Mouse (Mus musculus): ENCODE measurements around the gene Resp18. TPM values are rescaled to one million over a fixed set of nuclear protein-coding genes. Genes with fewer than 3 reads are reported as not detected.

Resp18 gene
- polyA plus RNA-seq, 1 experiment from 2014 or later, result 13.4 TPM

DNA sequence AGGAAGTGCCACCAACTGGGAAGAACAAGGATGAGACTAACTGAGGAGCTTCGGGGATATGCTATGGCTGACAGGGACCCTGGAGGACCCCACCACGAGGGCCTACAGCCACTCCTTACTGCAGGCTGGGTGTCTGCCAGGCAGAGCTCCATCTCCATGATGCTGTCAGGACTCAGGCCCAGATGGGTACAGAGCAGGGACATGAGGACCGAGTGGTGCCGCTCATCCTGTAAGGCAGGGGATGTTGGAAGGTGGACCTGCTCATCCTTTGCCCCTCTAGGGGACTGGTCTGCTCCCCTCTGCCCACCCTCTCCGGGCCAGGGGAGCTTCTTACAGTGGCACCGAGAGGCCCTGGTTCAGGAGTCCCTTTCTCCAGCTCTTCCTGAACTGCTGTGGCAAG lies 36.8 kb upstream of the Resp18 start:
- H3K9ac ChIP-seq (ENCODE audit: low read length), result no peak overlapping the region
- 95% methylated on average over 6 of the region's 6 CpGs for WGBS
- no peak overlapping the region for H3K4me2 ChIP-seq (ENCODE audit: low read length)
- H3K9me3 ChIP-seq (ENCODE audit: control insufficient read depth, low read length), result no peaks in the 10 kb centered on the region
- H3K4me3 ChIP-seq (ENCODE audit: low read depth, low read length), result no peak overlapping the region
- H3K4me1 ChIP-seq (replicated peaks; ENCODE audit: control insufficient read depth, insufficient read depth, low read length), result no peaks in the 10 kb centered on the region; the same call in 1 of the 2 replicates
- H3K27ac ChIP-seq (ENCODE audit: low read depth), result no peak overlapping the region
- no peaks in the 10 kb centered on the region for H3K27me3 ChIP-seq (replicated peaks; ENCODE audit: control insufficient read depth, insufficient read depth, low read length)
- peaks cover 56% of the 10 kb centered on the region for H3K36me3 ChIP-seq (ENCODE audit: control insufficient read depth, insufficient read depth, low read length)
- DNase-seq (ENCODE audit: low spot score), result no peak
- no peak for ATAC-seq (replicated peaks; ENCODE audit: low FRiP score, low TSS enrichment, low read depth)

DNA sequence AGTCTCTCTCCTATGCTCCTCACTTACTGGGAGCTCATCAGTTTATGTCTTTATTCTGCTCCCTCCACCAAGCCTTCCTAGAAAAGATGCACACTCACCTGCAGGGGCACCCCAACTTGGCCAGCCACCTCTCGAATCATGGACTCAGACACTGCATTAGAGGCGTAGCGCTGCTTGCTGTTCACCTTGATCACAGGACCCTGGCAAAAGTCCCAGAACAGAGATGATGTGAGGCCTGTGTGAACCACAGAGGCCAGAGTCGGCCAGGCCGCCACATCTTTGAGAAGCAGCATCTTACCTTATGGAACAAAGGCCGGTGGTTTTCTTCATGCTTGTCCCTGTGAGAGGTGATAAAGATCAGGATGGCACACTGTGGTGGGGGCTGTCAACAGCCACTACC lies 33.5 kb upstream of the Resp18 start:
- Histone ChIP-seq H3K4me1 (replicated peaks; ENCODE audit: control insufficient read depth, insufficient read depth, low read length) (no peaks in the 10 kb centered on the region; the same call in 1 of the 2 replicates), H3K4me3 (ENCODE audit: low read depth, low read length) (no peak overlapping the region), H3K27me3 (replicated peaks; ENCODE audit: control insufficient read depth, insufficient read depth, low read length) (no peaks in the 10 kb centered on the region), H3K9me3 (ENCODE audit: control insufficient read depth, low read length) (no peaks in the 10 kb centered on the region), H3K9ac (ENCODE audit: low read length) (no peak overlapping the region), H3K36me3 (ENCODE audit: control insufficient read depth, insufficient read depth, low read length) (peaks cover 88% of the 10 kb centered on the region), H3K4me2 (ENCODE audit: low read length) (no peak overlapping the region), H3K27ac (ENCODE audit: low read depth) (no peak overlapping the region)
- 97% methylated on average over 6 of the region's 6 CpGs for WGBS
- DNase-seq (ENCODE audit: low spot score) (no peak), ATAC-seq (replicated peaks; ENCODE audit: low FRiP score, low TSS enrichment, low read depth) (no peak)

DNA sequence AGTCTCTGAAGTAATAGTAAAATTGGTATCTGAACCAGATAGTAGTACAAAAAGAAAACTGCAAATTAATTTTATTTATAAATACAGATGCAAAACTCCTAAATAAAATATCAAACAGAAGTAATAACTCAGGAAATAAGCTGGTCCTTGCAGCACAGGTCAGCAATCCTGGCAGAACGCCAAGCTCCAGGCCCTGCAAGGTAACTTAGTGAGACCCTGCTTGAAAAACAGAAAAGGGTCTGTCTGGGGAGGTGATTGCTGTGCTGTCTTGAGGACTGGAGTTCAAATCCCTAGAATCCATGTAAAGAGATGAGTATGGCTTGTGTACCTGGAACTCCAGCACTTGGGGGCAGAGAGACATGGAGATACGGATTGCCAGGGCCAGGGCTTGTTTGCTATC lies 26.4 kb upstream of the Resp18 start:
- ATAC-seq (replicated peaks; ENCODE audit: low FRiP score, low TSS enrichment, low read depth), result no peak
- 82% methylated on average over 2 of the region's 2 CpGs for WGBS
- no peak for DNase-seq (ENCODE audit: low spot score)
- Histone ChIP-seq H3K4me2 (ENCODE audit: low read length) (no peak overlapping the region), H3K4me3 (ENCODE audit: low read depth, low read length) (no peak overlapping the region), H3K27me3 (replicated peaks; ENCODE audit: control insufficient read depth, insufficient read depth, low read length) (no peaks in the 10 kb centered on the region), H3K27ac (ENCODE audit: low read depth) (no peak overlapping the region), H3K9ac (ENCODE audit: low read length) (no peak overlapping the region), H3K9me3 (ENCODE audit: control insufficient read depth, low read length) (no peaks in the 10 kb centered on the region), H3K4me1 (replicated peaks; ENCODE audit: control insufficient read depth, insufficient read depth, low read length) (no peaks in the 10 kb centered on the region), H3K36me3 (ENCODE audit: control insufficient read depth, insufficient read depth, low read length) (peaks cover 29% of the 10 kb centered on the region)

DNA sequence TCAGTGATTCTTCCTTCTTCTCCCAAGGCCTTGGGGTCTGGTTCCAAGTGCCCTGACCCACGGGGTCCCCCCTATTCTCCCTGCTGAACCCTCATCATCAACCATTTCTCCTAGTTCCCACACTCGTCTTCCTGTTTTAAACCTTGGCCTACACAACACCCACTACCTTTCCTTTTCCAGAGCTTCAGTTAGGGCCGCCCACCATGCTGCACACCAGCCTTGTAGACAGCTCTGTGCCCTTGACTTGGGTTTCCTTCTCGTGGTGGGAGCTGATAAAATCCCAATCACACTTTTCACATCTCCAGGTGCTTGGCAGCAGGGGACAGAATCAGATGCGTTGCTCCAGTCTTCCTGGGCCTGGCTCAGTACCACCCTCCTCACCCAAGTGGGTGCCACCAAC lies 16.1 kb upstream of the Resp18 start:
- H3K4me2 ChIP-seq (ENCODE audit: low read length), result no peak overlapping the region

DNA sequence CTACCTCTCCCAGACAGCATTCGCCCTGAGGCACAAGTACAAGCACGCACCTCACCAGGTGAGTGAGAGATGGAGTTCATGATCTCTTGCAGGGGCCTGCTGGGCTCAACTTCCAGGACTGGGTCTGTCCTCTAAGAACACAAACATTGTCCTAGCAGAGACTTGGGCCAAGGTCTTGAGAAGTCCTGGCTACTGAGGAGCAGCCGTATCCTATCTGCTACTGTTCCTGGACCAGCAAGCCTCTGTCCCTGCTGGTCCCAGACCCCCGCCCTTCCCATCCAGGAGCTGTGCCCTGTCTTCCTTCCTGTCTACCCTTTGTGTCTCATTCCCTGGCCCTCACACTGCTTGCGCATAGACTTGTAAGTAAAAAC lies 15.1 kb upstream of the Resp18 start:
- Histone ChIP-seq H3K9me3 (ENCODE audit: control insufficient read depth, low read length) (no peaks in the 10 kb centered on the region), H3K9ac (ENCODE audit: low read length) (no peak overlapping the region), H3K27ac (ENCODE audit: low read depth) (peak overlapping the region; percentile 65; the same call in 1 of the 2 replicates), H3K36me3 (ENCODE audit: control insufficient read depth, insufficient read depth, low read length) (no peaks in the 10 kb centered on the region), H3K27me3 (replicated peaks; ENCODE audit: control insufficient read depth, insufficient read depth, low read length) (no peaks in the 10 kb centered on the region), H3K4me2 (ENCODE audit: low read length) (no peak overlapping the region), H3K4me3 (ENCODE audit: low read depth, low read length) (no peak overlapping the region), H3K4me1 (replicated peaks; ENCODE audit: control insufficient read depth, insufficient read depth, low read length) (peaks cover 9% of the 10 kb centered on the region)
- DNase-seq (ENCODE audit: low spot score) (no peak), ATAC-seq (replicated peaks; ENCODE audit: low FRiP score, low TSS enrichment, low read depth) (no peak)
- 75% methylated on average over 5 of the region's 5 CpGs for WGBS

More for the DNA sequence above, 16.1 kb upstream of the Resp18 start:
- Histone ChIP-seq H3K36me3 (ENCODE audit: control insufficient read depth, insufficient read depth, low read length) (no peaks in the 10 kb centered on the region), H3K27me3 (replicated peaks; ENCODE audit: control insufficient read depth, insufficient read depth, low read length) (no peaks in the 10 kb centered on the region), H3K4me3 (ENCODE audit: low read depth, low read length) (no peak overlapping the region), H3K27ac (ENCODE audit: low read depth) (no peak overlapping the region), H3K9me3 (ENCODE audit: control insufficient read depth, low read length) (no peaks in the 10 kb centered on the region), H3K4me1 (replicated peaks; ENCODE audit: control insufficient read depth, insufficient read depth, low read length) (peaks cover 9% of the 10 kb centered on the region), H3K9ac (ENCODE audit: low read length) (no peak overlapping the region)
- DNase-seq (ENCODE audit: low spot score), result no peak
- WGBS, result 86% methylated on average over 5 of the region's 5 CpGs
- ATAC-seq (replicated peaks; ENCODE audit: low FRiP score, low TSS enrichment, low read depth), result no peak

DNA sequence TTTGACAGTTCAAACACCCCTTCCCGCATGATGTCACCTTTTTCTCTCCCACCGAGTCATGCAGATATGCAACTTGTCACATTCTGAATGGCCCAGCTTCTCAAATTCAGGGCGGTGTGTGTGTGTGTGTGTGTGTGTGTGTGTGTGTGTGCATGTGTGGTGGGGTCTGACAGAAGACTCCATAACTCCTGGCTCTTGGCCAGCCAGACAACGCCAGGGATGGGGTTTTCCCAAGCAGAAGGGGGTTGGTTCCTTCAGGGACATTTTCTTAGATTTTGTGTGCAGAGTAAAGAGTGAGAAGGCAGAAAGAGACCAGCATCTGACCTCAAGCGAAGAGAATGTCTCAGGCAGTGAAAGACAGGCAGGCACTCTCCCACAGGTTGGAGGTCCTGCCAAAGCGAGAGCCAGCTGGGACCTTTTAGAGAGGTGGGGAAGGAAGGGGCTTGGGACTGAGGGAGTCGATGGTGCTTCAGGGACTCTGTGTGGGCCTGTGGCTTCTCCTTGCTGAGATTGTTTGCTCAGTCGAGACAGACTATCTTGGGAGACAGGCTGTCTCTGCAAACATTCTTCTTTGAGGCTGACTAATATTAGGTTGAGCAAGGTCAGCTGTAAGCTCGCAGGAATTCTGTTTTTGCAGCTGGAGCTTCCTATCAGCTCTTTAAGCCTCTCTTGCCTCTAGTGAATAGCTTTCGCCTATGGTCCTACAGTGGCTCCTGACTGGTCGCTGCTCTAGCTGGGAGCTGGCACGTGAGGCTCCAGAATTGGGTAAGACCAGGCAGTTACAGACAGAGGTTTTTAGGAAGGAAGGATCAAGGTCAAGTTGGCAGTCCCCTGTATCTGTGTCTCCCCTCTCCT lies 14.5 kb upstream of the Resp18 start:
- peak overlapping the region; percentile 65; the same call in 1 of the 2 replicates for H3K27ac ChIP-seq (ENCODE audit: low read depth)
- no peaks in the 10 kb centered on the region for H3K27me3 ChIP-seq (replicated peaks; ENCODE audit: control insufficient read depth, insufficient read depth, low read length)
- no peak overlapping the region for H3K9ac ChIP-seq (ENCODE audit: low read length)
- DNase-seq (ENCODE audit: low spot score), result peak; percentile 58
- WGBS, result 36% methylated on average over 12 of the region's 12 CpGs
- no peaks in the 10 kb centered on the region for H3K9me3 ChIP-seq (ENCODE audit: control insufficient read depth, low read length)
- peaks cover 9% of the 10 kb centered on the region for H3K4me1 ChIP-seq (replicated peaks; ENCODE audit: control insufficient read depth, insufficient read depth, low read length)
- ATAC-seq (replicated peaks; ENCODE audit: low FRiP score, low TSS enrichment, low read depth), result no peak
- peak overlapping the region; percentile 8; the same call in 1 of the 2 replicates for H3K4me2 ChIP-seq (ENCODE audit: low read length)
- no peaks in the 10 kb centered on the region for H3K36me3 ChIP-seq (ENCODE audit: control insufficient read depth, insufficient read depth, low read length)
- no peak overlapping the region for H3K4me3 ChIP-seq (ENCODE audit: low read depth, low read length)

DNA sequence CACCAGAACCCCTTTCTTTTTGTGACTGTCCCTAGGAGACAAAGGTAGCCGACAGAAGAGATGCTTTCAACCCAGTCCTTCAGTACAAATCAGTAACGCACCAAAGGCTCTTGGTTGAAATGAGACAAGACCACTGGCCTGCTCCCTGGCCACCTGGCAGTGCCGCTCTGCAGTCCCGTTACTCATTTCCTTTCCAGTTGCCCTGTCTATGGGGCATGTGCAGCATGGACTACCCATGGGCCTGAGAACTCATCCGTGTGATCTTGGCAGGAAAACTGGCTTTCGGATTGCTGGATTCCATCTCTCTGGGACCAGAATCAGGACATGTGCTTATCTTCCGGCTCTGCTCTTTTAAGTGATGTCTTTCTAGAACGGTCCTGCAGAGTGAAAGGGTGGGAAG lies 13.1 kb upstream of the Resp18 start:
- Histone ChIP-seq H3K4me2 (ENCODE audit: low read length) (no peak overlapping the region), H3K36me3 (ENCODE audit: control insufficient read depth, insufficient read depth, low read length) (no peaks in the 10 kb centered on the region), H3K27ac (ENCODE audit: low read depth) (no peak overlapping the region), H3K4me1 (replicated peaks; ENCODE audit: control insufficient read depth, insufficient read depth, low read length) (peaks cover 9% of the 10 kb centered on the region), H3K4me3 (ENCODE audit: low read depth, low read length) (no peak overlapping the region), H3K27me3 (replicated peaks; ENCODE audit: control insufficient read depth, insufficient read depth, low read length) (no peaks in the 10 kb centered on the region), H3K9ac (ENCODE audit: low read length) (no peak overlapping the region), H3K9me3 (ENCODE audit: control insufficient read depth, low read length) (no peaks in the 10 kb centered on the region)
- WGBS, result 86% methylated on average over 8 of the region's 8 CpGs
- DNase-seq (ENCODE audit: low spot score) (no peak), ATAC-seq (replicated peaks; ENCODE audit: low FRiP score, low TSS enrichment, low read depth) (no peak)

DNA sequence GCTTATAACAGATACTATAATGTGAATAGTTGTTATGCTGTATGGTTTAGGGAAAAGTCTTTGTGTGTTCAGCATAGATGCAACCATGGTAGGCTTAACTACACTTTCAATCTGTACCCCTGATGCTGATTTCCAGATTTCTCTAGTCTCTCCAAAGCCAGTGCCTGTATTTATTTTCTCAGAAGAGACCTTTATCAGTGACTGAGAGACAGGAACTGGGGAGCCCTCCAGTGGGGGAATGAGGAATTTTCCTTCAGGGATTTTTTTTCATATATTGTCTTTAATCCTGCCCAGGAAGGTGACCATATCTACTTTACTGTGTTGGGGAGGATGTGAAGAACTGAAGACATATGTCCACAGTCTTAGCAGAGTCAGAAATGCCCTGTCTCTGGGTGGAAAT lies 12.4 kb upstream of the Resp18 start:
- no peak for ATAC-seq (replicated peaks; ENCODE audit: low FRiP score, low TSS enrichment, low read depth)
- H3K4me1 ChIP-seq (replicated peaks; ENCODE audit: control insufficient read depth, insufficient read depth, low read length), result peaks cover 9% of the 10 kb centered on the region
- H3K36me3 ChIP-seq (ENCODE audit: control insufficient read depth, insufficient read depth, low read length), result no peaks in the 10 kb centered on the region
- no peak overlapping the region for H3K9ac ChIP-seq (ENCODE audit: low read length)
- no peak overlapping the region for H3K4me3 ChIP-seq (ENCODE audit: low read depth, low read length)
- no peaks in the 10 kb centered on the region for H3K27me3 ChIP-seq (replicated peaks; ENCODE audit: control insufficient read depth, insufficient read depth, low read length)
- peak; percentile 53 for DNase-seq (ENCODE audit: low spot score)
- H3K4me2 ChIP-seq (ENCODE audit: low read length), result no peak overlapping the region
- no peak overlapping the region for H3K27ac ChIP-seq (ENCODE audit: low read depth)
- no peaks in the 10 kb centered on the region for H3K9me3 ChIP-seq (ENCODE audit: control insufficient read depth, low read length)

DNA sequence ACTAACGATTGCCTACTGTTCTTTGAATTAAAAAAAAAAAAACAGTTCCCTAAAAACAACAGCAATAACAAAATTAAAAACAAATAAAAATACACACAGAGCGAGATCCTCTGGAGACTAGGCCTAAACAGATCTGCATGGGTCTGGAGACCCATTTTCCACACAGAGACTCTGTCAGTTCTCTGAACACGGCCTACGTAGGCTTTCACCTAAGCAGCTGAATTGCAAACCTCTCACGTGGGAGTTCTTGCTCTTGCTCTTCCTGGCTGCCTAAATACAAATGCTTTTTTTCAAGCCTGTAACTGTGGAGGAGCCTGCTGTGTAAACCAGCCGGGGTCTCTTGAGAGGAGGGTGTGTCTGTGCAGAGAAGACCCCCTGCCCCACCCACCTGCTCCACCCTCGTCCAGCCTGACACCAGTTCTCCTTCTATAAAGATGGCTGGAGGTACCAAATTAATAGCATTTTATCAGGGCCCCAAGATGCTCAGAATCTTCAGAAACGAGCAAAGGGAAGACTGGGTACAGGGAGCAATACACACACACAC lies 11.7 kb upstream of the Resp18 start:
- Histone ChIP-seq H3K27ac (ENCODE audit: low read depth) (no peak overlapping the region), H3K4me2 (ENCODE audit: low read length) (no peak overlapping the region)

More for the DNA sequence above, 11.7 kb upstream of the Resp18 start:
- Histone ChIP-seq H3K9ac (ENCODE audit: low read length) (no peak overlapping the region), H3K36me3 (ENCODE audit: control insufficient read depth, insufficient read depth, low read length) (no peaks in the 10 kb centered on the region), H3K9me3 (ENCODE audit: control insufficient read depth, low read length) (no peaks in the 10 kb centered on the region), H3K27me3 (replicated peaks; ENCODE audit: control insufficient read depth, insufficient read depth, low read length) (no peaks in the 10 kb centered on the region), H3K4me1 (replicated peaks; ENCODE audit: control insufficient read depth, insufficient read depth, low read length) (peaks cover 9% of the 10 kb centered on the region), H3K4me3 (ENCODE audit: low read depth, low read length) (no peak overlapping the region)
- DNase-seq (ENCODE audit: low spot score) (no peak), ATAC-seq (replicated peaks; ENCODE audit: low FRiP score, low TSS enrichment, low read depth) (no peak)
- 56% methylated on average over 8 of the region's 8 CpGs for WGBS

All from intestine, embryonic 14.5 days (tissue).